Mouse (Mus musculus): ENCODE results near the gene Galnt6. TPM values are rescaled to one million over a fixed set of nuclear protein-coding genes. Genes with fewer than 3 reads are reported as not detected.
A peak's percentile ranks its signal among the peaks of the same experiment; 100 is the strongest.

The Galnt6 gene
- total and polyA plus RNA-seq, 3 experiments: 1.3 to 7.6 (median 5.1) TPM

- no peak for DNase-seq
Measured at GRCm38 (mm10) chr15:100684450-100684849, 44.7 kb downstream of the Galnt6 start.

DNA sequence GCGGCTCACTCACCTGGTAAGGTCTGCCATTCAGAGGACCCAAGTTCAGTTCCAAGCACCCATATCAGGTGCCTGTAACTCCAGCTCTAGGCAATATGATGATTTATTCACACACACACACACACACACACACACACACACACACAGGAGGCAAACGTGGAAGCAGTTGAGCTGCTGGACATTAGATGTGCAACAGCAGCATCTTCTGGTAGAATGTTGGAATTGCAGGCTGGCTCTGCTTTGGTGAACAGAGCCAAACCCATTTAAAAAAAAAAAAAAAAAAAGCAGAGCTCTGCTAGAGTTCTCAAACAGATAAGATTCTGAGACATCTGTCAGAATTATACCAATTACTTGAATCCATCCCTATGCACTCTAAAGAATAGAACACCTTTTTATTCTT, 46.1 kb downstream of the Galnt6 start:
- peak; percentile 74 for DNase-seq

DNA sequence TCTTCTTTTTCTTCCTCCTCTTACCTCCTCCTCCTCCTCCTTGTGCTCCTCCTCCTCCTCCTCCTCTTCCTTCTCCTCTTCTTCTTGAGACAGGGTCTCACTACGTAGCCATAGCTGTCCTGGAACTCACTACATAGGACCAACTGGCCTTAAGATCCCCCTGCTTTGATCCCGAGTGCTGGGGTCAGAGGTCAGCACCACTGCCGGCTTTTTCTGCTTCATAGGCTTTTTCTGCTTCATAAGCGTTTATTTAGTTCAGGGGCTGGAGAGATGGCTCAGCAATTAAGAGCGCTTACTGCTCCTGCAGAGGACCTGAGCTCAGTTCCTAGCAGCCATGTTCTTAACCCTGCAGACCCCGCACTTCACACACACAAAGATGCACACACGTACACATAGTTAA, 47.4 kb downstream of the Galnt6 start:
- no peak for DNase-seq

- DNase-seq: no peak
Measured at GRCm38 (mm10) chr15:100680381-100680780, 48.8 kb downstream of the Galnt6 start.

GRCm38 (mm10) chr15:100679005-100679404, 50.2 kb downstream of the Galnt6 start:
- no peak for DNase-seq

DNA sequence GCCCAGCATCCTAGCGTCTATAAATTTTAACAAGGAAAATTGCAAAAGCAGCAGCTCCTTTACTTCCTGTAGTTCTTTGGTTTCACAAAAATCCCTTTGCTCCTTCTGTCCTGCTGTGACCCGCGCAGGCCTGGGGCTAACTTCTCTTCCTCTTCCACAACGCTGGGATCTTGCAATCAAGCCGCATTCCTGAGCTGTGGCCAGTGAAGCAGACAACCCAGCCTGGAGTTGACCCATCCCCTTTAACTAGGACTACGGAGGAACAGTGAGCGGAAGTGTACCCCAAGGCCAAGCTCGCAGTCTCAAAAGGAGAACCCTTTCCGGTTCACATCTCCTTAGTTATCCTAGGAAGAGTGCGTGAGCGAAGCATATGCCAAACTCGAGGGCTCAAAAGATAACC, 50.6 kb downstream of the Galnt6 start:
- DNase-seq: no peak

DNA sequence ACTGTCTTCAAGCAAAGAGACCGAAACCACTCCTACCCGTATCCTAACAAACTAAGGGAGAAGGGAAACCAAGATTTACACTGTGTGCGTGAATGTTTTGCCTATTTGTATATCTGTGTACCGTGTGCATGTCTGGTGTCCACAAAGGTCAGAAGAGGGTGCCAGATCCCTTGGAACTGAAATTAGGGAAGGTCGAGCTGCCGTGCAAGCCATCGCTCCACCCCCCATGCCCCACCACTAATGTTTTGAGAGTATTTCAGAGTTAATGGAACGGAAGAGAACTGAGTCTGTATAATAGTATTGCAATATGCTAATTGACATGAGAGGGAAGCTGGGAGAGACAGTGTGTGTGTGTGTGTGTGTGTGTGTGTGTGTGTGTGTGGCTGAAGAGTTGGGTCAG, 51.5 kb downstream of the Galnt6 start:
- DNase-seq: no peak

- no peak for DNase-seq
Measured at GRCm38 (mm10) chr15:100676521-100676920, 52.7 kb downstream of the Galnt6 start.

GRCm38 (mm10) chr15:100675486-100675885, 53.7 kb downstream of the Galnt6 start:
- no peak for DNase-seq

DNA sequence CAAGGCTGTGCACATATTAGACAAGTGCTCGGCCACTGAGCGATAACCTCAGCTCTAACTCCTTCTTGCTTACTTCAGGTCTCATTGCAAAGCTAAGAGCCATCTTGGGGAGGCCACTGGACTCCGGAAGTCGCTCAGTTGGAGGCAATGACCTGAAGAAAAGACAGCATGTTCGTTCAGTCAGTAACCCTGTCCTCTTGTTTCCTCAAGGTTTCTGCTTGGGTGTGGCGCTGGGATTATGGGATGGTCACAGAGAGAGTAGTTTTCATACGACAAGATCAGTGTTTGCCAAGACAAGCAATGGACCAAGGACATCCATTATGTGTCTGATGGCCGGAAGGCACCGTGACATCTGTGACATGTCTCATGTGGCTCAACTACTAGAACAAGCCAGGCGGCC, 54.6 kb downstream of the Galnt6 start:
- no peak for DNase-seq

DNA sequence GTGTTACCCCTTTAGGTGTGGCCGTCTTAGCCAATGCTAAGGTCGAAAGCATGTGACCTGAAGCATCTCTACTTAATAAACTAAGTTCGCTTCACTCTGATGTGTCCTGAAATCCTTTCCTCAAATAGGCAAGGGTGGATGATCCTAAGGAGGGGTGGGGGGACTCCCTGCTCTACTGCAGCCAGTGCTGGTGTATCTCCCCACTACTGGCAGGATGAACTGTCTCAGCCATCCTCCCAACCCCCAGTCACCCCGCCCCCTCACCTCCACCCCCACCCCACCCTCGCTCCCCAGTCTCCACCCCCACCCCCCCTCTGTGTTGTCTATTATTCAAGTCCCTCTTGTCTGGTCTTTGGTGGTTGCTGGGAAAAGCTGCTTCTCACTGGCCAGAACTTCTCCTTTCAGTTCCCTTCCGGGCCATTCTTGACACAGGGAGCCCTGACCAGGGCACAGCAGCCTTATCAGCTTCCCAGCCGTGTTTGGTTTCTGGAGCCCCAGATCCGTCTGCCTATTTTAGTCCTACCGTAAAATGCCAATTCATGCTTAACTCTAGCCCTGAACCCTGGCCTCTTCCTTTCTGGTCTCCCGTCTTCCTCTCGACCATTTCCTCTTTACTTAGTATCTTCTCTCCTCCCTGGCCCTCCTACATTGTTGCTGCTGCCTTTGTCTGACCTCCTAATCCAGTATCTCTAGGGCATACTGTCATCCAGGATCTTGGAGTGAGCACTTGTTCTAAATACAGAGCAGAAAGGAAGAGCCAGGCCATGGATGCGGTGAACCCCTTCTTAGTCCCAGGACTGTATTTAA, 55.4 kb downstream of the Galnt6 start:
- no peak for DNase-seq

DNA sequence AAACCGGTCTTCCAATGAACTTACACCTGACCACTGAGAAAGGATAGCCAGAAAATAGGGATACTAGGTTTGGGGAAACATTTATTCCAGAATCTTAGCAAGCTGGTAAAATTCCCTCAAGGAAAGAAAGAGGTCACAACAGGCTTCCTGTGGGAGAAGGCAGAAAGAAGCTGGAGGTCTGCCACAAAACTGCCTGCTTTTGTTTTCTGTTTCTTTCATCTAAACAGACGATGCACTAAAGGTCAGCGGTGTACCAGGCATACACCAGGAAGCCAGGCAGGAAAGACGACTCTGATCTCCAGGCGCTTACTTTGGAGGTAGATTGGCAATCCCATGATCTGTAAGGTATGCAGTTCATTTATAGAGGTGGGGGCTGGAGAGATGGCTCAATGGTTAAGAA, 58.3 kb downstream of the Galnt6 start:
- DNase-seq: no peak

DNA sequence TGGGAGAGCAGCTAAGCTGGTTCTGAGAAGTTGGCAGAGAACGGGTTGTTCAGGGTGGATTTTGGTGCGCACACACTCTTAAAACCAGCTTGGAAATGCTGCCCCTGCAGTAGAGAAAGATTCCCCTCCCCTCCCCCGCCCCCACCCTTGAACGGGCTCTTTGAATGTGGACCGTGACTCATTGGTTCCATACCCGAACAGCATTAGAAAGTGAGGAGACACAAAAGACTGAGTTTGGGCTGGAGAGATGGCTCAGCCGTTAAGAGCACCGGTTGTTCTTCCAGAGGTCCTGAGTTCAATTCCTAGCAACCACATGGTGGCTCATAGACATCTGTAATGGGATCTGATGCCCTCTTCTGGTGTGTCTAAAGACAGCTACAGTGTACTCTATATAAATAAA, 59.2 kb downstream of the Galnt6 start:
- no peak for DNase-seq

DNA sequence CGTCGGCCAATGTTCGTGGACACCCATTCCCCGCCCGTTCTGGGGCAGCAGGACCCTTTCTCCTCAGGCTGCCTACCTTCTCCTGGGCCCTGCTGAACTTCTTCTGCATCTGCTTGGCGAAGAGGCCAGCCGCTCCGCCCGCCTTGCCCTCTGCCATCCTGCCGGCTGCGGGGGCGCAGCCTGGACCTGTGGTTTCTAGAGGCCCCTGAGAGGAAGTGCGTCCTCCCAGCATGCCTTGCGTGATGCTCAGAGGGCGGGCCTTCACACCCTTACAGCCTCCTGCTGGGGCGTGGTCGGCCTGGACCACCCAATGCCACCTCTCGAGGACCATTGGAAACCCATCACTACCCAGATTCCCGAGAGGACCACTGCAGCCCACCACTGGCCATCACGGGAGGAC, 59.8 kb downstream of the Galnt6 start, which contains the start of gene Bin2:
Gene Bin2 (minus strand): TSS at position 217 of the 400 bp plus-strand sequence.
- DNase-seq: no peak

DNA sequence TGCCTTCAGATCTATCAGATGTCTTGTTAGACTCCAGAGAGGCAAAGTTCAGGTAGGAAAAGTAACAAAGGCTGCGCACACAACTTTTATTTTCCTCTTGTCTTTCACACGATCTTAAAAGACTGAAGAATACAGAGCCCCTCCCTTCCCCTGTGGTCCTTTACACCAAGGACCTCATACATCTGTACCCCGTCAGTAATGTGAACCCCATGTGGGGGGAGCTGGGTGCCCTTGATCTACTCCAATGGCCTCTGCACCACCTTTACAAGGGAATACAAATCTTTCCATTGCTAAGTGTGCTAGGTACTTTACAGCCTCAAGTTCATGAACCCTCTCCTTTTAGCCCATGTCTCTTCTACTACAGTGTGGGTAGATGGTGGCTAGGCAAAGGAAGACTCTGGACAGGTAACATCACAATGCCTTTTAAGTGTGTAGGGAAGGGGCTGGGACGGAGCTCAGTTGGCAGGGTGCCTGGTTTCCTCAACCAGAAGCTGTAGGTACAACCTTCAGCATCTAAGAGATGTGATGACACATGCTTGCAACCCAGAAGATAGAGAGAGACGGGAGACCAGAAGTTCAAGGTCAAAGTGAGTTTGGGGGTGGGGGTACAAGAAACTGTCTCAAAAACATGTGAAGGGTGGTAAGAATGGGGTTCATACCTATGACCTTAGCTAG, 61.2 kb downstream of the Galnt6 start:
- DNase-seq: no peak

- DNase-seq: no peak
Measured at GRCm38 (mm10) chr15:100667420-100667819, 61.8 kb downstream of the Galnt6 start.

DNA sequence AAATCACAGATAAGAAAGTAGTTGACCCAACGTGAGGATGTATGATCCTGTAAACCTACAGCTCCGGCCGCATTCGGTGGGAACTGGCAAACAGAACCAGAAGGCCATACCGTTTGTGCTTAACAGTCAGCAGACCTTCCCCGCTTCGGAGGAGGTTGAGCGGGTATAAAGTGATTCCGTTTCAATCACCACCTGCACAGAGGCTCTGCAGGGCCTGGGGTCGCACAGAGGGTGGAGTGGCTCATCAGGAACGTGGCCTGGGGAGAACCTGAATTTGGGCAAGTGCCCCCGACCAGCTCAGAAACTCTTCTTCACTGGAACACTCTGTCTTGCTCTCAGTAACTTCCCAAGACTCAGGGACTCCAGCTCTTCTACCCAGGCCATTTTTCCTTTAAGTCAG, 62.3 kb downstream of the Galnt6 start:
- no peak for DNase-seq

- DNase-seq: no peak
Measured at GRCm38 (mm10) chr15:100666219-100666696, 62.9 kb downstream of the Galnt6 start.

DNA sequence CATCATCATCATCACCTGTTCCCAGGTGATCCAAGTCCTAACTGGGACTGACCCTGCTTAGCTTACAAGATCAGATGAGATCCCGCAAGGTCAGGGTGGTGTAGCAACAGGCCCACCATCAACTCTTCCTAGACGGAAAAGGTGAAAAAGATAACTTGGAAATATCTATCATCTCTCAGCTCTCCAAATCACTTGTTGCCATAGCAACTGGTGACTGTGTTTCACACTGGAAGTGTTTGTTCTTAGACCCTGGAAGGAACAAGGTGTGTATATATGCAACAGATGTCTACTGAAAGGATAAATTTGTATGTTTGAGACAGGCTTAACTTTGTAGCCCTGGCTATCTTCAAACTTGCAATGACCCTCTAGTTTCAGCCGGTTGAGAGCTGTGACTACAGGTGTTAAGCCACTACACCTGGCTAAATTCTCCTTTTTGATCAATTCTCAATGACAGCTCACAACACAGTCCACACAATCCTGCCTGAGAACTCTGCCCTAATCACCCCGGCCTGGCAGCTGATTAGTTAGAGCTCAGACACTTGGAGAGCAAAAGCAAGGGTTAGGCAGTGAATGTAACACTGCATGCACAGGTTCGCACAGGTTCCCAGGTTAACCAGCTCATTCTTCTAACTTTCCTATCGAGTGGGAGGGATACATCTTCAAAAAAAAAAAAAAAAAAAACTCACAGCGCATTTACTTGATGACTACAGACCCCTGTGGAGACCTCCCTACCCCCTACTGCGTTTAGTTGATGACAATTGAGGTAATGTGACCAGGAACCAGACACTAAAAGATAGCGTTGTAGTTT, 63.6 kb downstream of the Galnt6 start:
- DNase-seq: no peak

DNA sequence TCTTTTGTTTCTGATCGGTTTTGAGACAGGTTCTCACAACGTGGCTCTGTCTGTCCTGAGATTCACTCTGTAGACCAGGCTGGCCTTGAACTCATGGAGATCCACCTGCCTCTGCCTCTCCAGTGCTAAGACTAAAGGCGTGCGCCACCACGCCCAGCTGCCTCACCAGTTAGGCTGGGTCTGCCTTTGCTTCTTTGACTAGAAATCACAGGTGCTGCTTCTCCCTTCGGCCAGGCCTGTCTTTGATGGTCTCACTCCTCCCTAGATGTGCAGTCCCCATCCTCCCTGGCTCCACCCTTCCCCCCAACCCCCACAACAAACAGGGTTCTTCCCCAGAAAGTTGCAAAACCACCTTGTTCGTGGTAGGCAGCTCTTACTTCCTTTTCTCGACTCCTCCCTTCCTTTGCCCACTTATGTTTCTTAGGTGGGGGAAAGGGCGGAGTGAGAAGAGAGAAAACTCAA, 64.3 kb downstream of the Galnt6 start:
- no peak for DNase-seq

DNA sequence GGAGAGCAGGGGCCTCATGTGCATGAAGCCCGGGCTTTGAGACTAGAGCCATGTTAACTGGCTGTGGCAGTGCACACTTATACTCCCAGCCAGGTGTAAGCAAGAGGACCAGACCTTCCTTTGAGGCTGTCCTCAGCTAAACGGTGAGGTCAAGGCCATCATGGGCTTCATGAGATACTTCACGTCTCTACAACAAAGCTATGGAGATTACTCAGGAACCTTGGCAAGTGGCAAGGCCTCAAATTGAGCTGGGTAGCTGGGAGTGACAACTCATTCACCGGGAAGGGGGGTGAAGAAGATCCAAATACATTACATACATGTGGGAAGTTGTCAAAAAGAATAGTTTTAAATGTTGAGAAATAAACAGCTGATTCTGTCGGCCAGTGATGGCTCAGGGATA, 68.4 kb downstream of the Galnt6 start:
- DNase-seq: peak; percentile 55

DNA sequence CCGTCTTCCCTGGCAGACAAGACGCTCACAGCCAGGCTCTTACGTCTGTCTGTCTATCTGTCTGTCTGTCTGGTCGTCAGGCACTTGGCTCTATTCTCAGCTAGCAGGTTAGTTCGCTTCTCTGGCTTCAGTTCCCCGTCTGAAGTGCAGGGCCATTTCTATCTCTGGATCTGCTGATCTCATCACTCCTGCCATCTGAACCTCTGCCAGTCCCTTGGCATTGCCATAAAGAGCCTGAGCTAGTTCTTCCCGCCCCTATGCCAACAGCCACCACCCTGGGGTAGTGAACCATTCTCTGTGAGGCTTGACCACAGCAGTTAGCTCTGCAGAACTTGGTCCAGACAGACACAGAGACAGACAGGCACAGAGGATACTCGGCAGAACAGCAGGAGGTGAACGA, 68.9 kb downstream of the Galnt6 start:
- peak; percentile 68 for DNase-seq

- DNase-seq: no peak
Measured at GRCm38 (mm10) chr15:100655201-100655600, 74.0 kb downstream of the Galnt6 start.

Measured in adrenal gland, adult 2 months (tissue).